Mouse (Mus musculus) gastrocnemius, postnatal 25 days (tissue): ENCODE data around the gene Tnik. TPM values are rescaled to one million over a fixed set of nuclear protein-coding genes. Genes with fewer than 3 reads are reported as not detected.

ENCODE experiments used
- DNase-seq: peaks from one replicate; pipeline ENCODE4 v3.0.0; 2022
- total RNA-seq, 2 experiments: library from RNA; stranded (reverse); gene quantifications; 1 replicate in 1 of 2; 2 replicates in 1 of 2; pipeline ENCODE4 v1.2.3; 2021

Tnik gene
- total RNA-seq, 2 experiments from 2014 or later: 40.6 to 45.9 TPM

DNA sequence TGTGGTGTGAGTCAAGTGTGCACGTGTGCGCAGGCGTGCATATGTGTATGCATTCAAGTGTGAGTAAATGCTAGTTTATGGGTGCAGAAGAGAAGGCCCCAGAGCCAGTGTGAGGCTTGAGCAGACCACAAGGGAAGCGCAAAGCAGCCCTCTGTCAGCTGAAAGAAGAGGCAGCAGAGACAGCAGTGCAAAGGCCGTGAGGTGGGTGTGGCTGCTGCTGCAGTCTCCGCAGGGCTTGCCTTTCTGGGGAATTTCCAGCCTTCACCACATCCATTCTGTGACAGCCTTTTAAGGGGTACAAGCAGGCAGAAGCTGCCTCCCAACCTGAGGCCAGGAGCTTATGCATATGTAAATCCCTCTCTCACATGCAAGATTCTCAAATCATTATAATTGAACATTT is 139.2 kb downstream of the Tnik start:
- no peak for DNase-seq

DNA sequence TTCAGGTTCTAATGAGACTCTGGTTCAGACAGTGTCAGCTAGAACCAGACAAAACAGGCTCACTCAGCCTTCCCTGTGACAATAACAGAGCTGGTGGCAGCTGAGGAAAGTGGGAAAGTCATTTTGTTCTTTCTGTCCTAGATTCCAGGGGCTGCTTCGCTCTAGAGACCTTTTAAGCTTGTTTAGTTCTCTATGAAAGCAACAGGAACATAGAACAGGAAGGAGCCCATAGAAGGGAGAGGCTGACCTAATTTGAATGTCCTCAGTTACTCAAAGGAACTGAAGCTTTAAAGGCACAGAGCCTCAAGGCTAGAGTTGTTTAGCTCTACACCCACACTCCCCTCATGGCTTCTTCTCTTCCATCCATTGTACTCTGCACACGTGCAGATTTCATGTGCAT is 142.4 kb downstream of the Tnik start:
- DNase-seq: no peak

DNA sequence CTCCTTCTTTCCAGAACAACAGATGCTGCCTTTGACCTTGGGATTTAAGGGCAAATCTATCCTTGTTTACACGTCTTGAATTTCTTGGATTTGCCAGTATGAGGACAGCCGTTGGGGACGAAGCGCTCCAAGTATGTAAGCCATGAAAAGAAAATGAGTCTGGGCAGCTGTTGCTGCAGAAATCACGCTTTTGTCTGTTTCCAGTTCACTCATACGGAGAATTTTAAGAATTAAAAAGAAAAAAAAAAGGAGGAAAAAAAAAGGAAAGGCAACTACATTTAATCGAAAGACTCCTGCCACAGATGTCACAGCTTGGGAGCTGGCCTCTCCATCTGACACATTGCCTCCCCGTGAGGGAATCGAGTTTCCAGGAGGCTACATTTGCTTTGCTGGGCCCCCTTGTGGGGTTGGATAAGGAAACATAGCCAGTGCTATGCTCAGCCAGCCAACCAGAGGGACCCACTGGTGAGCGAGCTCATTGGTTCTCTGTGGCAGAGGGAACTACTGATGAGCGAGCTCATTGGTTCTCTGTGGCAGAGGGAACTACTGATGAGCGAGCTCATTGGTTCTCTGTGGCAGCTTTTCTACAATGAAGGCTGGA is 145.9 kb downstream of the Tnik start:
- DNase-seq: peak; percentile 84

DNA sequence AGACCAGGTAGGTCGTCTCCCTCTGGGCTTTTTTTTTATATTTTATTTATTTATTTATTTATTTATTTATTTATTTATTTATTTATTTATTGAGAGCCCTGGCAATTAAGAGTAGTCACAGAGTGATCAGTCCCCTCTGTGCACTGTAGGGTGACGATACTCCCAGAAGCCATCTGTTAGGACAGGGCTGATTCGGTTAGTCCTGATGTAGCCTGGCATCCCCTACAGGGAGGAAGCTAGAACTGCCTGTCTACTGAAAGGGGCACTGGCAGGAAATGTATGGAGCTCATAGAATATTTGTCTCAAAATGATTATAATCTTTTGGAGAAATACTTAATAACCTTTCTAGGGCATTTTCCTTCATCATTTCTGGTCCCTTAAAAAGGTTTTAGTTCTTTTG is 147.3 kb downstream of the Tnik start:
- DNase-seq: no peak

DNA sequence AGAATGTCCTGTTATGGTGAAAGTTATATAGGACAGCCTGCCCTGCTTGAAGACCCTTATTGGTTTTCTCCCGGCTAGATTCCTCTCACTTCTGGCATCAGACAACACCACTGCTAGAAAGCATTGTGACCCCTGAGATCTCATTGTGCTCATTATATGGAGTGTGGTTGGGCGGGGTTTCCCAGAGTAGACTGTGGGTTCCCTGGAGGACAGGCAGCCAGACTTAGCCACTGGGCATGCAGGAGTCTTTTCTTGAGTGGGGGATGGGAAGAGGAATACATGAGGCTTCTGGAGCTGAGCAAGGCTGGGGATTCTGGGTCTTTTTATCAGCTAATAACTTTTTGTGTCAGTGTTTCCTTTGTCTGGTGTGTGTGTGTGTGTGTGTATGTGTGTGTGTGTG is 153.0 kb downstream of the Tnik start:
- DNase-seq: no peak

DNA sequence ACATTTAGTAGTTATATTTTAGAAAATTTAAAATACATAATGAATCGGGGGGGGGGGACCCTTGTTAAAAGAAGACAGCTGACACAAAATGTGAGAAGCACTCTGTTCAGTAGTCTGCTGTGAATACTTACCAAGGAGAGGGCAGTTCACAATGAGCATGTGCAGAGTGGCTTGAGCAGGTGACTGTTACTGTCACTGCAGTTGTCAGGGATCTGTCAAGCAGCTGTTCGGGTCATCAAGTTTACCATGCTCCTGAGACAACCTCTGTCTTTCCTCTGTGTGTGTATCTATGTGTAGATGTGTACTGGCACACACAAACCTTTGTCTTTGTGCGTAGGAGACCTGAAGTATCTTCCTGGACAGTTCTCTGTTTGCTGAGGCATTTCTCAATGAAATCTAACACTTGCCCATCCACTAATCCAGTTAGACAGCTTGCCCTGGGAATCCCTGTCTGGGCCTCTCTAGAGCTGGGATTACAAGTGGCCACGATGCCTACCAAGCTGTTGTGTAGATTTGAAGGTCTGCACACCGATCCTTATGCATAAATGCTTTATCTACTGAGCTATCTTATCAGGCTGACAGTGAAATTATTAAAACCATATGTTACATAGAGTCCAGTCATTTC is 154.2 kb downstream of the Tnik start:
- DNase-seq: no peak

DNA sequence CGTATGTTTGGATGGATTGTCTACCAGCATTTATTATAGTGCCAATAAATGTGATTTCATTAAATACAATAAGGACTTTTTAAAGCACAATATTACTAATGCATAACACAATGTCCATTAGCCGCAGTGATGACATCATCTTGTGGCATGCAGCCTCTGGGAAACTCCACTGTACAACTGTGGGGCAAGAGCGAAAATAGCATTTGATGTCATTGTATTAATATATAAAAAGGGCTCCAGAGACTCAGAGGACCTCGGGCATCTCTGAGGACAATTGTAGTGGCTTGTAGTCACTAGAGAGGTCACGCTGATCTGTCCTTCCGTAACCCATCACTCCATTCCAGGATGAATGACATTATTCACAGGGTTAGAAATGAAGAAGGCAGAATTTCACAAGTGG is 157.2 kb downstream of the Tnik start:
- no peak for DNase-seq

DNA sequence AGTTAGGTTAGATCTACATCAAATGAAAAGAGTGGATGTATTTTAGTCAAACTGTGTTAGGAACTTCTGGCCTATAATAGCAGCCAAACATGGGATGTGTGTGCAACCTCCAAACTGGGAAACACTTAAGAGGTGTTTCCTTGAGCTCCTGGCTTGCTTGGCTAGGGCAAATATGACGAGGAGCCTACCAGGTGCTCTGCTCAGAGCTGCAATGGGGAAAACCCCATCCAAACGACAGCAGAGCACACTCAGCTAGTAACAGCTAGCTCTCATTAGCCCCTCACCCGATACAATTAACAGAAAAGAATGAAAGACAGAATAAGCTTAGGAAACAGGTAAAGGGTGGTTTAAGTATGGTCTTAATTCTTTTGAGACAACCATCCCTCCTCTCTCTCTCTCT is 157.7 kb downstream of the Tnik start:
- DNase-seq: no peak

DNA sequence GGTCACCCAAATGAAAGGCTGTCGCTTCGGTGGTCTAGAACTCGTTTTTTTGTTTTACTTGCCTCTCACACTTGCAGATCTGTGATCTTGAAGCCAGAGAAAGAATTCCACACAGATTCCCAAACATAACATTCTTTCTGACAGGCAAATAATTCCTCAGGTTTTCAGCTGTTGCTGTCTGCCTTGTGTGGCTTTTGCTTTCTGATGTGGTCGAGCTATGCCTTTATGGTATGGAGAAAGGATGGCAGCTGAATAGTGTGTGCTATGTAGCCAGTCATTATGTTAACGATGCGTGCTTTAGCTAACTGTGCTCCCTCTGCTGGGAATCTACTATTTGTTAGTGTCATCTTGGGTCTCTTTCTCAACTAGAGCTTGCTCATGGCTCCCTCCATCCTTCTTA is 158.8 kb downstream of the Tnik start:
- DNase-seq: no peak

DNA sequence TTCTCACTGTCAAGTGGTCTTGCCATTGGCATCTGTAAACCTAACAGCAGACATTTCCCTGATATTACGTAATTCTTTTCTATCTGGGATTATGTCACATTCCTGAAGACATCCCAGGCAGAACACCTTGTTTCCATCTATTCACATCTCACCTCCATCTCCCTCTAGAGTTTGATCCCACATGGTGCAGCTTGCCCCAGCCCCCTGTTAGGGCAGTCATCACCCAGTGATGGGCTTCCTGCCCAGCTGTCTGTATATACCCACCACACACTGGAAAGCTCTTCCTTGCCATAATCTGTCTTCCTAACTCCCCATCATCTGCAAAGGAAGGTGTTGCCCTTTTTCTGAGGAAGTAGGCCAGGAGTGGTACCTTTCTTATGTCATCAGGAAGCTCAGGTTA is 159.2 kb downstream of the Tnik start:
- DNase-seq: no peak

DNA sequence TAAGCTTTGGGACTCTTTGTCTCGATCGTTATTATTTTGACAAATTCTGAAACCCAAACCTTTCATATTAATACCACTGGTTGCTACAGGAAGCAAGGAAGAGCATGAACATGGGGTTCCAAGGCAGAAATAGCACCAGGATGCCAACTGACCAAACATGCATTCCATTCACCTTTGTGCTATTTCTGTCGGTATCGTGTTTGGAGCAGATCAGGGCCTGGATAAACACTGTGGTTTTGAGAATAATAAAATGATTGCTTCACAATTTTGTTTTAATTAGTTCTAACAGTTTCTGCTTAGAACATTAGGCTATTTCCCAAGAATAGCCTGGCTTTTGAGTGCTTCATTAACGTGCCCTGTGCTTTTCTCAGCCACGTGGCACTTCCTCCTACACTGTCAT is 162.9 kb downstream of the Tnik start:
- no peak for DNase-seq

DNA sequence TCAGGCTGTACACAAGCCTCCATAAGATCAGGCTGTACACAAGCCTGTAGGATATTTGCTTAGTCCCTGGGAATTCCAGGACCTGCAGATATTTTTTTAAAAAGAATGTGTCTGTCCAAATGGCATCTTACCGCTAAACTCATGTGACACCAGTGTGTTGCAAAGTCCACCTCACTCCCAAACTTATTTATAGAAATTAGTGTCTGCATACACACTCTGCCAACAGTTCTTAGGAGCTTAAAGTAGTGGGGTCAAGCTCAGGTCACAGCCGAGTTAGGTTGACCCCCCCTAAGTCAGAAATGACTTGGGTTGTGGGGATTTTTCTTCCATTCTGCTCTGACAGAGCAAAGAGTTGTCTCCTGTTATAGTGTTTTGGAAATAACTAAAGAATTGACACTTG is 168.4 kb downstream of the Tnik start:
- no peak for DNase-seq

DNA sequence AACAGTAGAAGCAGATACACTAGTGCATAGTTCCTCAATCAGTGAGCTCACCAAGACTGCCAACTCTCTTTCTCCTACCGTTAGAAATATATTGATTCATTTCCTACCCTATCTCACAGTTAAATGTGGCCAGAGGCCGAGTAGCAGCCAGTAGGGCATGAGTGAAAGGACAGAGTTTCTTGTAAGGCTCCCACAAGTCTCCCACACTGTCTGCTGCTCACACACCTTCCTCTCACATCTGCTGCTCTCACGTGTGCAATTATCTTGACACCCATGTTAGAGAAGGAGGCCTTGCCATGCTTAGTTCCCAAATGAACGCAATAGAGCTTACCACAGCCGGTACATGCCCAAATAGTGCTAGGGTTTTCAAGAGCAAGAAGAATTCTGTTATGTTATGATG is 169.3 kb downstream of the Tnik start:
- no peak for DNase-seq

DNA sequence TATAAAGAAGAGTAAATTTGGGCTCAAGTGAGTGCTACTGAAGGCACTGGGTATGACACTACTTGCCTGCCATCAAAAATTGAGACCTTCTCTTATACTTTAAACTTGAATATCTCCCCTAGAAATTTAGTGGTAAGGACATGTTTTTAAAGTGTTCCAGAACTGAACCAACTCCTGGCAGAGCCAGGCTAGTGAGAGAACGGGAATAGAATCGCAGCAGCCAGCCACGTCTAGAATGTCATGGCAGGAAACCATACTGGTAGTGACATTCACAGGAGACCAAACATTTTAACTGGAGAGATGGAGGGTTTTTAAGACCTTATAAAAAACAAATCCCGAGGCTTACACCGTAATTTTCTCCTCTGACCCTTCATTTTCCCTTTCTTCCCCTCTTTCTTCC is 172.5 kb downstream of the Tnik start:
- DNase-seq: no peak

DNA sequence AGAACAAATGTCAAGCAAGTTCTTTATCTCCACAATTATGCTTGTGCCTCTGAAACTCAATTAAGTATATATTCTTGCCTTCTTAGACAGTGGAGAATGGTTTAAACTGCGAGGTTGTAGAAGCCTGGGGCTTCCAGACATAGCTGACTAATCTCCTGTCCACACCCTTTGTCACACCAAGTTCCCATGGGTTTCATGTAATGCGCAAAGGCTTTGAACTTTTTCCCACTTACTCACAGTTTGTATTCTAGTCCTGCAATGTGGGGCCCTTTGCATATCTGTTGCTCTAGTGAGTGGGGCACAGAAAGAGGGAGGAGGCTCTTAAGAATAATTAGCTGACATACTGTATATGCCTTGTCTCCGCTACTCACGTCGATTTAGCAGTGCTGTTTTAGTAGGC is 174.4 kb downstream of the Tnik start:
- DNase-seq: no peak

DNA sequence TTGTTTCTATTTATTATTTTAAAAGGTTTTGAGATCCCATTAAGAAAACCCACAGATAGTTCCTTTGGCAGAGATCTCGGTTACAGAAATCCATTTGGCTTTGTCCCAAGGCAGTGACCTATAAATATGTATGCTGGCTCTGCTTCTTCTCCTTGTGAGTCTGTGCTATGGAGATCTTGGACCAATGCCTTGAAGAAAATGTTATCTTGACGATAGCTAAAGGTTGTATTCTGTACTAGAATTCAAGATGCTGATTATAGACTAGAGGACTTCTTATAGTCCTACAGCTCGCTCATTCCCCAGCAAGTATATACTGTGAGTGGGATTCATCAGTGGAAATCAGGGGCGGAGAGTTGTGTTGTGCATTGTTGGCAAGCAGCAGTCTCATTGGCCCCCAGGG is 178.5 kb downstream of the Tnik start:
- no peak for DNase-seq

DNA sequence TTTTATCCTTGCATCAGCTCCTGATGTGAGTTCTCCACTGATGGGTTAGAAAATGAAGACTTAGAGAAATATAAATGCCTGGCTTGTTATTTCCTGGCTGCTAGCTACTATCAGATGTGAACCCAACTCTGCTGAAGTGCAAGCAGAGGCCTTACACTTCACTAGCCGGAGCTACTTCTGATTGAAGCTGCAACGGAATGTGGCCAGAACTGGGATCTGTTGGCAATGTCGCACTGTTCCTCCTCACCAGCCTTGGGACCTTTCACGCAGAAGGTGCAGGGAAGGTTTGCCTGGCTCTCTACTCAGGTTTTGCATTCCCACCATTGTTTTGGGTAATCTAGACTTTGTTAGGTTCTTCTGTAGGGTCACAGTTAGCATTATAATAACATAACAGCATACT is 179.1 kb downstream of the Tnik start:
- no peak for DNase-seq

DNA sequence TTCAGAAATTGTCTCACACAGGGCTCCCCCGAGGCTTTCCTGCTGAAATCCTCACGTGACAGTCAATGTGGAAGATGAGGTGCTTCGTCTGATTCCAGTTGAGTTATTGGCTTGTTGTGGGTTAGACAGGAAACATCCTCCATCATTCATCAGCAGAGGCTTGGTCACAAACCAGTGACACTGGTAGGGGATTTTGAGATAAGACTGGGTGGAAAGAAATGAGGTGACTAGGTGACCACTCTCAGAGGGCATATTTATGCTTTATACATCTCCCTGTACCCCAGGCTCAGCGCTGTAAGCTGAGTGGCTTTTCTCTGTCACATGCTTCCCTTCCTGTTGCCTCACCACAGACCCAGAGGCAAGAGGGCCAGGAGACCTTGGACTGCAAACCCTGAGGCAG is 184.9 kb downstream of the Tnik start:
- DNase-seq: no peak

DNA sequence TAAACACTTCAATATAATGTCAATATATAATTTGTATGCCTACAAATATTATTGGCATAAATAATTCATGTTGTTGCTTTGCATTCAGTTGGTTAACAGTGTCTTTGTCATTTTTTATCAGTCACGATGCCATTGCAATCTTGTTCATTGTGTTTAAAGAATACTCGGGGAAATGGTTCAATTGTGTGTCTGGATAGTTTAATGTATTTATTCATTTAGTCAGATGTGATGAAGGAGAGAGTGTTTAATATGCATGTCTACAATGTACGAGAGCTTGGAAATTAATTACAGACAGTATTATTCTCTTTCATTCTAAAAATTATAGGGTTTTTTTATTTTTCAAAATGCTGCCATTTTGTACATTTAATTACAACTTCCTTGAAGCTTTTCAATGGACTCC is 190.4 kb downstream of the Tnik start:
- no peak for DNase-seq

DNA sequence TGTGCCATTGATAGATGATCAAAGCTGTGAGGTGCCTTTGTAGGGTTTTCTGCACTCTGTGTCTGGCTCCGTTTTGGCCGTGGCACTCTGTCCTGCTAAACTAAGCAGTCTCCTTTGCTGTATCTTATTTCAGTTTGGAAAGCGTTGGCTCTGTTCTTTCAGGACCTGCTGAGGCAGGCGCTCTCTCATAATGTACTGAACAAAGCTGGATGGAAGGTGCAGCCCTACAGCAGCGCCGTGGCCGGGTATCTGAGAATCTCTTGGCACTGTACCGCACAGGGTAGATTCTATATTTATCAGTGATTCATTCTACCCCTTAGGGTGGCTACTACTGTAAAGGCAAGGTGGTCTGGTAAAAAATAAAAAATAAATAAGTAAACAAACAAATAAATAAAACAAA is 193.8 kb downstream of the Tnik start:
- peak; percentile 16 for DNase-seq

DNA sequence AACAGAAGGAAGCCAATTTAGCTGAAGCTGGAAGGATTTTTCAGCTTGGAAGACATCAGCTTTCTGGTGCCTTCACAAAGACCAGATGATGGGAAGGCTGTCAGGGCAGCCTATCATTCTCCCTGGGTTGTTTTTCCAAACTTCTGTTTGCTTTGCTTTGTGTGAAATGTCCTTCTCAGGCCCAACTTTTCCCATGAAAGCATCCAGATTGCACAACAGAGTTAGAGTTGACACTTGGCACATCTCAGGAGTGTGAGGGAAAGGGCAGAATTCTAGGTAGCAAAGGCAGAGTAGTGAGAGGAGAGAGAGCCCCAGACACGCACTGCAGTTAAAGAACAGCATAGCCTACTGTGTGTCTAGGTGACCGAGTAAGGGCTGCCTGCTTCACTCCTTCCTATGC is 194.5 kb downstream of the Tnik start:
- no peak for DNase-seq

DNA sequence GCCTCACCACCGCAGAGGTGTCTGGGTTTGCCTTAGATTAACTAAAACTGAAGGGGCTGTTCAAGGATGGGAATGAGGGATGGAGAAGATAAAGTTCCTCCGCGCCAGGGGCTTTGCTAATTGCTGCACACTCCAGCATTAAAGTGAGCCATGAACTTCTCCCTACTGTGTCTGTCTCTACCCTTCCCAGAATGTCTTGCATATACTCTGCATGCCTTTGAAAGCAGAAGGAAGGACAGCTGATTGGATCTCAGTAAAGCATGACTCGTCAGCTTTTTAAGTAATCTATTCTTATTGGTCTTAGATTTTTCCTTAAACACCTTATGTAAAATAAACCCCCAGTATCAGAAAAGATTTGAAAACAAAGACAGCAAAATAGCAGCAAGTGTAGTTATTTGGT is 203.7 kb downstream of the Tnik start:
- DNase-seq: no peak

DNA sequence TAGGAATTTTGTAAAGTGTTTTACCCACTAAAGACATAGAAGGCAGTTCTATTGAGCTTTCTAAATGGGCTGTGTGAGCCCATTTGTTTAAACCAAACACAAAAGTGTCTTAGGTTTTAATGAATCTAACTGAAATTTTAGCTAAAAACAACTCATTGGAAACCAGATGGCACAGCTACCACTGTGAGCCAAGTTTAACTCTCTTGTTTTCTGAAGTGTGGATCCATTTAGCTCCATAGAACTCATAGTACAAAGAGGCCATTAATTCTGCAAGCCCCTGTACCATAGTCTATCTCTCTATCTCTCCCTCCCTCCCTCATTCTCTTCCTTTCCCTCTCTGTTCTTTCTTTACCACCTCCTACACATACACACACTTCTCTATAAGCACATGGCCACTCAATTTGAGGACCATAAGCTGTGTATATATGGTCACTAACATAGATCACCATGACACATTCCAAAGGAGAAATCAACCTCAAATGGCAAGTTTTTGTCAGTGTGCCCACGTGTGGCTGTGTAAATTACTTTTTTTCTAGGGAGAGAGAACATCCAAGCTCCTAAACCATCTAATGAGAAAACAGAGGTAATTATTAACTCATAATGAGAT is 204.2 kb downstream of the Tnik start:
- DNase-seq: no peak

DNA sequence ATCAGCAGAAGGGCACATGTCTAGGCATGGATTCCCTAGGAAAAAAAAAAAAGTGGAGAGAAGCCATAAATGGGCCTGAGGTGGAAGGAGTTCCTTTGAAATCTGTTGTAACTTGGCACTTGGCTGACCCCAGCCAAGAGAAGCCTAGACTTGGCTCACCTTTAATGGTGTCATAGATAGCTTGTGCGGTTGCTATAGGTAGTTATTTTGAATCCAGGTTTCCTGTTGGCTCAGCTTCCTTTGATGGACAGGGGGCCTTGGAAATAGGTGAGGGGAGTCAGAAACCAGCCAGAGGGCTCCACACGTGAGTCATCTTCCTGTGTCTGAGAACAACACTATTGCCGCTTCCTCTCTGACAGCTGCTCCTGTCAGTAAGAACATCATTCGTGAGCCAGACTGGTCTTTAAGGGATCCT is 204.9 kb downstream of the Tnik start:
- no peak for DNase-seq
